Mouse (Mus musculus) megakaryocyte progenitor cell, adult 5-6 weeks (primary cell): Measurements from ENCODE around the gene Dexi. TPM values are rescaled to one million over a fixed set of nuclear protein-coding genes. Genes with fewer than 3 reads are reported as not detected.

Experiments
- ATAC-seq: replicated peaks from 2 replicates; pipeline ENCODE4 v1.8.0; 2016; ENCODE audit warnings: mild to moderate bottlenecking, moderate TSS enrichment, inconsistent platforms; ENCODE audit not compliant: poor library complexity
- total RNA-seq, 2 experiments: library from RNA; stranded (forward) in 1 of 2; stranded (reverse) in 1 of 2; fragments of 157-497, 149-512 nt in 1 of 2; fragments of 200-1000 nt in 1 of 2; gene quantifications; 2 replicates each; pipeline versions ENCODE4 v1.2.3 to v1.2.4; 2015 to 2017

Gene Dexi
- total RNA-seq (2015) (5.7 and 7.3 TPM in 2 replicates), total RNA-seq (2017) (3.3 and 6.0 TPM in 2 replicates)

DNA sequence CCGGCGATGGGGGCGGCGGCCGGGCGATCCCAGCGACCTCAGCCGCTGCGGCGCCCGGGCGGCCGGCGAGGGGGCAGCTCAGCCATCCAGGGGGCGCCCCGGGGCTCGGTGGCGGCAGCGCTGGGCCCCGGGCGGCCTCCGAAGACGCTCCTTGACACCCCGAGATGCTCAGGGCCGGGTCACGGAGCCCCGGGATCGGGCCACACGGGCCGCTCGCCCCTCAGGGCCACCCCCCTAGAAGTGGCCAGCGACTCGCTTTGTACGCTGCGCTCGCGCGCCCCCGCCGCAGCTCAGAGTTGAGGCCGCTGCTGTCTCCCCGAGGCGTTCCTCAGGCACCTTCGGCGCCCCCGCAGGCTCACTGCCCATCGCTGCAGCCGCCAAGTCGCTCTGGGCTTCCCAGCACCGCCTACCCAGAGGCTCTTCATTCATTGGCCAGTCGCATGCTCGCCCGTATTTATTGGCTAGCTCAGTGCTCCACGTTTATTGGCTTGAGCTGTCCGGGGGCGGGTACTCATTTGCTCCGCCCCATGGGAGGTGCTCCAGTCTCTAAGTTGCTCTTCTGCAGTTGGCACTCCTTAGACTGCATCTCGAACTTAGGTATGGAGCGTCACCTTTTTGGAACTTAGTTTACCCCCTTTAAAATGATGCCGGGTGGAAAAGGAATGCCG, at the start of gene Dexi:
Gene Dexi, minus strand, starts transcription at position 357 of the 668 bp plus-strand sequence.
- ATAC-seq: peak; percentile 83

DNA sequence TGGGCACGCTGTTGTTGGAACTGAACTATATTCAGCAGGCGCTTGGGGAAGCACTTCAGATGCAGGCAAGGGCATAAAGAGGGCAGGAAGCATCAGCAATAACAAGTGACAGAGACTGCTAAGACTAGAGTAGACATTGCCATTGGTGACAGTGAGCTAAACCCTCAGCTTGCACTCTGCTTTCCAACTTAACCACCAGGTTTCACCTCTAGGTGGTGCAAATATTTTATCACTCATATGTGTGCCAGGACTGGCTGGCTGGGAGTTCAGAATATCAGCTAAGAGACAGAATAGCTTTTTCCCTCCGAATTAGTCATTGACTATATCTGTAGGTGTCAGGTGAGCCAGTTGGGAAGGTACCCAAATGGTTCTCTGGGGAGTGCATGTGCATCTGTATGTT, 43.7 kb upstream of the Dexi start:
- peak; percentile 51; the same call in 1 of the 2 replicates for ATAC-seq

DNA sequence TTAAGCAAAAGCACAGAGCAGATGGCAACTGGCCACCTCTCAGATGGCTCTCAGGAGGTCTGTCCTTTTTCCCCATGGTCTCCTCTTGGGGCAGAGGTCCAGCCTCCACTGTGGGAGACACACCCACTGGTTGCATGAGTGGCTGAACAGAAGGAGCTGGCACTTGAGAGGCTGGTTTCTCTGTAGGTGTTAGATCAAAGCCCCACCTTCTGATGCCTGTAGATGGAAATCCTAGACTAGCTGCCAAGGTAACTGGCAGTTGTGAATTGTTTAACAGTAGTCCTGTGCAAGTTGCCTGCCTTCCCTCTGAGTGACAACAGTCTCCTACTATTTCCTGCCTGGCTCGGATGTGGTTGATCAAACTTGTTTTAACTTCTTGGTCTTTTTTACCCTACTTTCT, 42.3 kb upstream of the Dexi start:
- ATAC-seq: peak; percentile 78

DNA sequence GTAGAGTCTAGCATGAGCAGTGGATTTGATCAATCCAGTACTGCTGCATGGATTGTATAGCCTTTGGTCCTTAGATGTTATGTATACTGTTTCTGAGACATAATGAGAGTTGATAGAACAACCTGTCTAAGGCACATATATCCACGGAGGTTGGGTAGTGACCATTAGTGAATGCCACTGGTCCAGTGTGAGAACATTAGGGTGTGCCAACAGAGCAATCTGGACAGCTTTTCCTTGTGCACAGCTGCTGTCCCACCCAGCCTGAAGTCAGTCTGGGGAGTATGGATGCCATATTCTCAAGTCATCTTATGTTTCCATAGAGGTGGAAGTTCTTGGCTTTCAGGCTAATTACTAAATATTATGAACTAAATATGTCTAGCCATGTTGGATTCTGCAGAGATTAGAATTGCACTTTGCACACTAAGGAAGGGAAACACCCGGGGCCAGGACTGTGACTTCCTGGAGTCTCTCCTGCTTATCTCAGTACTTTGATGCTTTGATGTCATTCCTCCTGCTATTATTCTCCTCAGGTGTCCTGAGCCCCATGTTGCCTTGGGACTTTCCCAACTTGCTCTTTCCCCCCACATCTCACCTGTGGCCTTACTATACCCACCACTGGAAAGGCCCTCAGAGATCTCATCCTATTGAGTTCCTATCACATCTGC, 38.5 kb upstream of the Dexi start:
- no peak for ATAC-seq

DNA sequence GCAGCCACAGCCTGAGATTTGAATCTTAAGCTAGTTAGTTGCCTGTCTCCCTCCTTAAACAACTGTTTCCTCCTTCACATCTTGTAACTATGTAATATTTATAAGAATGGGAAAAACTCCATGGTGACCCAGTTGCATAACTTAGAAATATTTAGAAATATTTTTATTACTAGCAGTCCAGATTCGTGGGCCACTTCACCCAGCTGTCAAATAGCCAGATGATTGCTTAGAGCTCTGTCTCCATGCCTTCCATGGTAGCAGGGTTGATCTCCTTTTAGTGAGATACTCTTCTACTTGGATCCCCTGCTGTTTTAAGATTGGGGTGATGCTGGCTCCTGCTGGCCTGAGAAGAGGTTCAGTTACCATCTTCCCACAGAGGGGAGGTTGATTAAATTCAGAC, 35.5 kb upstream of the Dexi start:
- ATAC-seq: no peak

DNA sequence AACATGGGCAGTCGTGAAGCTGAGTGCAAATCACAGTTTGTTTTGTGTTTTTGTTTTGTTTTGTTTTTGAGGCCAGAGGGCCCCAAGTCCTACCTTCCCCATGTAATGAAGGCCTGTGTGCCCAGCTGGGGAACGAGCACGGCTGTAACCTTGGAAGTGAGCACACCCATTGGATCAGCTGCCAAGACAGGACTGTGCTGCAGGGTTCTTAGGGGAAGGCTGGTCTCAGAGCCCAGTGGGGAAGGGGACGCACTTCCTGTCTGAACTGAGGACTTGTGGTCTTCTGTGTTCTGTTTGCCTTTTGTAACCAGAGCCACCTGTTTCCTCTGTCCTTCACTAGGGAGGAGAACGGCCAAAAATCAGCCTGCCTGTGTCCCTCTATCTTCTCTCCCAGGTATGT, 34.7 kb upstream of the Dexi start:
- ATAC-seq: peak; percentile 75

DNA sequence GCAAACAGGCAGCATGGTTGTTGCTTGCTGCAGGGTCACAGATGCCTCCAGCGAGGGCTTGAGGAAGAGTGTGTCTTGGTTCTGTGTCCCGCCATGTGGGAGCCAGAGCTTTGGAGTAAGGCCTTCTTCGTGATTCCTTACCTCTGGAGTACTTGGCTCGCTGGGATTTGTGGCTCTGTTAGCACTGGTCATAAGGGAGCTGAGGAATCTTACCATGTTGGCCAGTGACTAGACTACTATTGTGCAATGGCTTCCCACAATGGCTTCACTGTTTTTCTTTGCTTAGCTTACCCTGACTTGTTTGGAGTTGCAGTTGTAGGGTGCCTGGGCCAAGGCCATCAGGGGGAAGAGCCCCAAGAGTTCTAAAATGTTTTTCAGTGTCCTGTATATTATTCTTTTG, 33.1 kb upstream of the Dexi start:
- no peak for ATAC-seq

DNA sequence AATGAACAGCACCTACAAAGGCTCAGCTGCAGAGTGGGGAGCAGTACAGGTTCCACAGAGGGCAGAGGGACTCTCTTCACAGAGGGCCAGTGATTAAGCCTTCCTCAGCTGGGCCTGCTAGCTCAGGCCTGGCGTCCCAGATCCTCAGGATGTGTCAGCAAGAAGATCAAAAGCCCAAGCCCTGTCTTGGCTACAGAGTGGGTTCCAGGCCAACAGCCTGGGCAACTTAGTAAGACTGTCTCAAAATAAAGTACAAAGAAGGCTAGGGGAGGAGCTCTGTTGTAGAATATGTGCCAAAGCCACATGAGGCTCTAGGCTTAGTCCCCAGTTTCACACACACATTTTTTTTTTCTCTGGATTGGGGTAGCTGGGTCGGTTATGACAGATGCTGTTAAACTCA, 32.1 kb upstream of the Dexi start:
- ATAC-seq: no peak

DNA sequence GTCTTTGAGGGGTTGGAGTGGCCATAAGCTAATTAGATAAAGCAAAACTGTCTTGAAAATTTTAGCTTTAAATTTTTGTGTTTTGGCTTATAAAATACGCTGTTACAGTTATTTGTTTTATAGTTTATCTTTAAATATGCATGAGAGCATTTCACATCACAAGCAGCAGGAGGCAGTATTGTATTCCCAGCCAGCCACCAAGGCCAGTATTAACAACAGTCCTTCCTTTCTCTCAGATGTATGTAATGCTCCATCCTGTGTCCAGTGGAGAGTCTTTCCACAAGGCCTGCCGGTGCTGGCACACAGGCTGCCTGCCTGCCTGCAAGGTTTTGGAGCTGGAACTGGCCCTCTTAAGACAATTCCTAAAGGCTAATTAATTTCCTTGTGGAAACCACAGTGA, 29.0 kb upstream of the Dexi start:
- peak; percentile 71 for ATAC-seq

DNA sequence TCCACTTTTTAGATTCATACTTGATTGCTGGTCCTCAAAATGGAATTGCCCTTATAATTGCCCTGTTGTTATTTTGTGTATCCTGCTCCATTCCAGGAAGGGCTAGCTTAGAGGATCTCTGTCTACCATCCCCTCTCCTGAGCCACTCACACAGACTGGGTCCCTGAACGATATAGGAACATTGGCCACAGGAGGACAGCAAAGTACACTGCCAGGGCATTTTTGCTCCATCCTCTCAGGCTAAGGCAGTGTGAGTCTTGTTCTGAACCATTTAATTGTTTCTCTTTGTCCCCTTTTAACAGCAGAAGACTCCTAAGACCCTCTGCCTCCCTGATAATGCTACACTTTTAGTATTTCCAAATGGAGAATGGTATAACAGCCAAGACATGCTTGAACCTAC, 27.9 kb upstream of the Dexi start:
- no peak for ATAC-seq

DNA sequence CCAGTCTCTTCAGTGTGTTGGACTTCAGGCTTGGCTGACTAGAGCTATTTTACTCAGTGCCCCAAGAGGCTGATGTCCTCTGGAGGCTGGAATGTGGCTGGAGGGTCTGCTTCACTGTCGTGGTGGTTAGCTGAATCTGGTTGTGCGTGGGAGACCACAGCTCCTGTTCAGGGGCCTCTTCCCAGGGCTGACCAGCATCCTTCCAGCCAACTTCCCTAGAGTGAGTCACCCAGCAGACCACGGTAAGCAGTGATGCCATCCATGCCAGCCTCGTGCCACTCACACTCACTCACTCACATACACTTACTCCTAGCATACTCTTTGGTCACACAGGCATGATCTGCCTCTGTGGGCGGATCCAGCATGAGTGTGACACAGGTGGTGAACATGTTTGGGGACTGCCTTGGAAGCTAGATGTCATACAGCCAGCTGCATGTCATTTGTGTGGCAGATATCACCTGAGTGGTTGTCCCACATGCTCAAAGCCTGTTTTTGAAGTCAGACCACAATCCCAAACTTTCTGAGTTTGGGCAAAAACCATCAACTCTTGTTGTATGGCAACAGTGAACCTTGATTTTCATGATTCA, 27.0 kb upstream of the Dexi start:
- ATAC-seq: peak; percentile 28; the same call in 1 of the 2 replicates

DNA sequence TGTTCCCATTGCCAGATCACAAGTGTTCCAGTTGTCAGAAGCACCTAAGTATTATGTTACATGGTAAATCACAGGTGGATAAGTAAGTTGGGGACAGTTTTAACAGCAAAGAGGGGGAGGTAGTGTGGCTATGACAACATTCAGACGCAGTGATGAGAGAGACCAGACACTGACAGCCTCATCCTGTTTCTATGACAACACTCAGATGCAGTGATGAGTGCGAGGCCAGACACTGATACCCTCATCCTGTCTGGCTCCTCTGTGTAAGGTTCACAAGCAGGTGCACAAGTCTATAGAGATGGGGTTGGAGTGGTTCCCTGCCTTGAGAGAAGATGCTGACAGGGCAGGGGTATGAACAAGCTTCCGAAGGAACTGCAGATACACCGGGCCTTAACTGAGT, 24.3 kb upstream of the Dexi start:
- no peak for ATAC-seq

DNA sequence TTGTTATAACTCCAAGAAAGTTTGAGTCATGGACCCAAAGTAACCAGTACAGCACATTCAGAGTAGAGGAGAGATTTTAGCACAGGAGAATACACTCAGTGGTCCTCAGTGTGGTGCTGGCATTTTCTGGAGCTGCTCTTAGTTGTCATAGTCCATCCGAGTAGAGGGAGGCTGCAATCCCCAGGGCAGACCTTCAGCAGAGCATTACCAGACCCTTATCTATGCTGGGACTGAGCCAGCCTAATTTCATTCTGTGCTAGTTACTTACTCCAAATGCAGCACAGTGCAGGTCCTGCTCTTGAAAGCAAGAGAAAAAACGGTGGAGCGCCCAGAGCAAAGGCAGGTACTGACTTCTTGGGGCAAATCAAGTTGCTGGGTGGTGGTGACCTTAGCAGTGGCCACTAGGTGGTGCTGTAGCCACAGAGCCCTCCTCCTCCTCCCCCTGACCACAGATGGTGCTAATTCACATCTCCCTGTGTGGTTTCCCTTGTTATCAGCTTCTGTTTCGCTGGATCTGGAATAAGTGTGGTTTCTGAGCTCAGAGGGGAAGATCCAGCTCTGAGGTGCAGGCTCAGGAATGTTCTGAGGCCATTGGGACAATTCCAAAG, 22.5 kb upstream of the Dexi start:
- peak; percentile 99 for ATAC-seq

DNA sequence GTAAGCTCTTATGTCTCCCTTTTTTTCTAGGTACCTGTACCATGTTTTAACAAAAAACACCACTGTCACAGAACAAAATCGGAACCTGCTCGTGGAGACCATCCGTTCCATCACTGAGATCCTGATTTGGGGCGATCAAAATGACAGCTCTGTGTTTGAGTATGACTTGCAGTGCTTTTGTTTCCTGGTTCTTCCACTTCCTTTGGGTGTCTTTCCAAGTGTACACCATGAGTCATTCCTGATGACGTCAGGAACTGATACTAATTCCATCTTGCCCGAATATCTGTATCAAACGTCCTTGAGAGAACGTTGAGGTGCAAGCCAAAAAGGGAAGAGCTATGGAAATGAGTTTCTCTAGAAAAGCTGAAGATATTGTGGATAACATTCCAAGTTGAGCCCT, 17.1 kb upstream of the Dexi start:
- ATAC-seq: no peak

DNA sequence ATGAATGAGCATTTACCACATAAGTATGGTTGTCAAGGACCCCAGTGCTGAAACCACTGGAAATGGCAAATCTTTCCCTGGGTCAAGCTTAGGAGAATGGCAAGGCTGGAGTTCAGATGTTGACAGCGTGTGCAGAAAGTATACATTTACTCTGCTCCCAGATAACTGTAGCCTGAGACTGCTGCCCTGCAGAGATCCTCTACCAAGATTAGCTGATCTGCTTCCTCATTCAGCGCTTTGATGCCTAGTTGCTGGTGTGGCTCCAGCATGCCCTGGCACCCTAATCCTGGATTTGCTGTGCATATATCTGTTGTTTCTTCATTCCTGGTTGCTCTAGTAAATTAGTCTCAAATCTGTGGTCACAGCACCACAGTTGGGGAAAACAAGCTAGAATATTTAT, 11.0 kb upstream of the Dexi start:
- 0 out of 2 replicates have a peak, but pooled peaks have one; percentile 37 for ATAC-seq

DNA sequence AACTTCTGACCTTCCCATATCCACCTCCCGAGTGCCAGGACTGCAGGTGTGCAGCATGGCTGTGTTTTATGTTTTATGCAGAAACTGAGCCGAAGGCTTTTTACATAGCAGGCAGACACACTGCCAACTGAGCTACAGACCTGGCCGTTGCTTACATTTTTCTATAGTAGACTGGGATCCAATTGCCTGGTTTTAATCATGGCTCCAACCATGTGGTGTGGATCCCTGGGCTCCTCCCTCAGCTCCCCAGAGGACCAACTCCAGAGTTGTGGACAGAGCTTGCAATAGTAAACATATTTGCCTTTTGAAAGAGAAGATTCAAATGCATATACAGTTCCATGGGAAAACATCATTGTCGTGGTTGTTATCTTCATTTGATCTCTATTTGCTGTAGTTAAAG, 8.7 kb upstream of the Dexi start:
- no peak for ATAC-seq

DNA sequence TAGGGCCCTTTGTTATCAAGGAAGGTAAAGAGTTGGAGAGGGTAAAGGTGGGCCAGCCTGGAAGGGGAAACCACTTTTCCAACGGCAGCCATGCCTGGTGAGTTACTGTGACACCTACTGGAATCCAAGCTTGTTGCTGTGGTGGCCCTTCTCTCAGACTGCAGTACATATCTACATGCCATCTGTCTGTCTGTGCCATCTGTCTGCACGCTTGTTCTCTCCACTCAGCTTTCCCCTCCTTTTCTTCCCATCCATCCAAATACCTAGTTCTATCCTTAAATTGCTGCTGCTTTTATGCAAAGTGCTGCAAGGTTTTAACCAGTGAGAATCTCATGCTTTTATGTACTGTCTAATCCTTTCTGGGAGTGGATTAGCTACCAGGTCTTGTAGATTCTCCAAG, 6.7 kb upstream of the Dexi start:
- no peak for ATAC-seq

DNA sequence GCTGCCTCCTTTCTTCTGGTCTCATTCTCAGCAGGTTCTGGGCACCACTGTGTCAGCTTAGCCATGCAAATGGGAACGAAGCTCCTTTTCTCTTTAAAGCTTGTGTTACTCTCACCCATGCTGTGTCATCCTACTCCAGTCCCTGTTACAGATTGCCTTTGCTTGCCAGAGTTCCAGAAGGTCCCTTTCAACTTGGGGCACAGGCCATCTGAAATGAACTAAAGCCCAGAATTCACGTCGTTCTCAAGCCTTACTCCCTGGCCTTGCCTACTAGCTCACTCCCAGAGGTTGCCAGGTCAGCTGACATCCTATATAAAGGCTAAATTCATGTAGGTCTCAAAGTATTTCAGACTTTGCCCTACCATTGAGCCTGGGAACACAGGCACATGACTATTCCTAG, 6.1 kb upstream of the Dexi start:
- no peak for ATAC-seq

DNA sequence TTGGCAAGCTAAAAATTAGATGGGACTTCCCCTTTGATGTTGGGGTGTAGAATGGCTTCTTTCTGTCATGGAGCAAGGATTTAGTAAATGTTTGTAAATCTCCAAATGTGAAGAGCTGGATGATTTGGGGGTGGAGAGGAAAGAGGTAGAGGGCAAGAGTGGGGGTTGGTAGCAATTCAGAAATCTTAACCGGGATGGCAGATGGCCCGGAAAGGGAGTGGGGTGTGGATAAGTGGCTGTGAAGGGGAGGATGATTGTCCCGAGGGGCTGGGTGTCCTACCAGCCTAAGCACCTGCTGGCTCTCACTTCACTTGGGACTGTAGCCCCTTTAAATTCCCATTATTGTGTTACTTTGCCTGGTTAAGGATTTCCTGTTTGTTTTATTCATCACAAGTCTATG, 4.0 kb upstream of the Dexi start:
- ATAC-seq: no peak

DNA sequence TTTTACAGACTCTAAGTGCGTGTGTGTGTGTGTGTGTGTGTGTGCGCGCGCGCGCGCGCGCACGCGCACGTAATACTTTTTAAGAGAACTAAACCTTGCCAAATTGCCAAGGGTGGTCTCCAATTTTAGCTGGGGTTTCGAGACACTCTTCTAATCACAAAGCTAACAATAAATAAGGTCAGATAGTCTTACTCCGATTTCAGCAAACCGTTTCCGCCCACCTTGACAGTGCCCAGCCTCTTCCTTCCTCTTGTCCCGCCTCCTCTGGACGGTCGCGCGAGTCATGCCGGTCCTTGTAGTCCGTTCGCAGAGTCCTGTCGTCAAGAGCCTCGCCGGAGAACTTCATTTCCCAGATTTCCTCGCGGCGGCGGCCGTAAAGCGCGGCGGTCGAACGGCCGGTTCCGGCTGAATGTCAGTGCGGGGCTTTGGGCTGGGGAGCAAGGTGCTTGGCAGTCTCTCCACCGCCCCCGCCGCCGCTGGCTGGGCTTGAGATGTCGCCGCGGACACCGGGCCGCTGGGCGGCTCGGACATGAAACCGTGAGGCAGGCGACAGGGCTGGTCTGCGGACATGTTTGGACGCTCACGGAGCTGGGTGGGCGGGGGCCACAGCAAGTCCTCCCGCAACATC, 2.3 kb upstream of the Dexi start, which contains the start of gene Clec16a:
Gene Clec16a, plus strand, starts transcription at position 345 of the 628 bp plus-strand sequence.
- peak; percentile 78 for ATAC-seq

DNA sequence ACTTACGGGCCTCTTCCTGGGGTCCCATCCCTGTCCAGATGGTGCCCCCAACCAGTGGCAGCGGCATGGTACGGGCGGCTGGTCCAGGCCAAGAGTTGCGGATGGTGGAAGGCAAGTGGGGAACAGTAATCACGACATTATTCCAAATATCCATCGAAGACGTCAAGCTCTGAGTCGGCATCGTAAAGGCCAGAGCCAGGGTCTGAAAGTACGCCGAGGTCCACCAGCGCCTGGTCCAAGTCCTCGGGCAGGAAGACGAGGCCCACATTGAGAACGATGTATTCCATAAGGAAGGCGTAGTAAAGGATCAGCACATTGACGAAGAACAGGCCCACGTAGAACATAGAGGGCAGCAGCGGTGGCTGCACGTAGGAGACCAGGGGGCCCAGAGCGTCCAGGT, 588 bp downstream of the Dexi start:
- no peak for ATAC-seq

DNA sequence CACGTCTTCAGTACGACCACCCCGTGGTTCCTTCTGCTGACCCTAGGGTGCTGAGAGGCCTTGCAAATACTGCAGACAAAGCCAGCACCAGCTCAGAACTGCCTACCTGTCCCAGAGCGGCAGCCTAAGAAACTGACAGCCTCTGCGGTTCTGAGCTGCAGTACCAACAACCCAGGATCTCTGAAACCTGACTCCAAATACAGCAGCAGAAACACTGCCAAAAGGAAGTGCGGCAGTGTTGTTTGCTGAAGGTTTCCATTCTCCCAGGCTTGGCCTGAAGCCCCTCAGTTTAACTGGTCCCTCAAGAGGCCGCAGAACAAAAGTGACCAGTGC, 1.3 kb downstream of the Dexi start:
- ATAC-seq: no peak
